13 mouse cellular contexts compared by ENCODE assay signal in the genomic region with DNA sequence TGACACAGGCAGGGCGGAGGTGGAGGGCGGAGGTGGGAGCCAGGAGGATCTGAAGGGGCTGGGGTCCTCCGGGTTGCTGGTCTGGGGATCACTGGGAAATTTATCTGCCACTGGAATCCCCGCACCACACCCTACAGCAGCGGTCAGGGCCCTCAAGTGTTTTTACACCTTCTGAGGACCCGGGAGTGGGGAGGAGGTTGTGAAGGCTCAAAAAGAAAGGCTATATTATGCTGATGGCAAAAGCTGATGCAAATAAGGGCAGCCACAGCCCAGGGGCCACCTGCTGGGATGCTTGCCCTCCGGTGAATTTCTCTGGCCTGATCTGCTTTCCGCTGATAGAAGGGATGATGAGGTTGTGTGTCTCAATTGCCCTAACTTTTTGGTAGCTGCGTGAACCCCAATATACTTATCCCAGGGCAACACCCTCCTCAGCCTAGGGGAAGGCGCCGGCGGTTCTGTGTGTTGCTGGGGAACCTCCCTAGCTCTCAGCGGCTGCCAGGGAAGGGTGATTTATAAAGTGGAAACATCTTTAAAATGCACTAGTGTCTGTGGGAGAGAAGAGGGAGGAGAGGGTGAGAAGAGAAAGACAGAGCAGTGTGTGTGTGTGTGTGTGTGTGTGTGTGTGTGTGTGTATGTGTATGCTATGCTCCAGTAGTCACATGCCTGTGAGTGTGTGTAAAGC. TPM values are rescaled to one million over a fixed set of nuclear protein-coding genes. Genes with fewer than 3 reads are reported as not detected.
DNase-seq lines count a peak whose midpoint lies in the region; ATAC-seq lines count a peak whose summit lies in the region.
"Had no signal": no experiment of that assay in that cellular context is flagged by ENCODE, and none has a peak within 500 bp of the region (broad histone marks: within the 10 kb centered on the region; RNA-seq: fewer than 3 reads in every experiment).

No protein-coding gene starts in this region.

- H3K4me1 ChIP-seq in midbrain, embryonic 10.5 days = peaks cover 49% of the 10 kb centered on the region
- H3K4me1 ChIP-seq in midbrain, embryonic 16.5 days (ENCODE audit: control insufficient read depth, insufficient read depth, low read length) = peaks cover 5% of the 10 kb centered on the region
- no peaks in the 10 kb centered on the region; the same call in 1 of the 2 replicates for H3K4me1 ChIP-seq in embryonic facial prominence, embryonic 14.5 days (ENCODE audit: control insufficient read depth, insufficient read depth, low read length)
- peaks cover 26% of the 10 kb centered on the region for H3K4me1 ChIP-seq in lung, embryonic 15.5 days

- no peak for ATAC-seq in midbrain, embryonic 16.5 days
- no peak for ATAC-seq in embryonic facial prominence, embryonic 14.5 days (ENCODE audit: low read depth)
- no peak for ATAC-seq in lung, embryonic 15.5 days (ENCODE audit: borderline replicate concordance, extremely low read depth, low FRiP score, low TSS enrichment)
- ATAC-seq: hindbrain, postnatal 0 days had no signal

- under 1% methylated on average over 13 of the region's 13 CpGs for WGBS in midbrain, embryonic 10.5 days
- WGBS in midbrain, embryonic 16.5 days = 1% methylated on average over 13 of the region's 13 CpGs
- 6% methylated on average over 13 of the region's 13 CpGs for WGBS in embryonic facial prominence, embryonic 14.5 days
- 3% methylated on average over 13 of the region's 13 CpGs for WGBS in lung, embryonic 15.5 days

- H3K4me3 ChIP-seq in midbrain, embryonic 10.5 days = no peak overlapping the region
- H3K4me3 ChIP-seq in midbrain, embryonic 16.5 days (ENCODE audit: low read depth, low read length) = no peak overlapping the region
- peak overlapping the region; percentile 3; the same call in 1 of the 2 replicates for H3K4me3 ChIP-seq in embryonic facial prominence, embryonic 14.5 days (ENCODE audit: low read depth, low read length)
- peak overlapping the region; percentile 61 for H3K4me3 ChIP-seq in lung, embryonic 15.5 days
- H3K4me3 ChIP-seq: erythroblast, embryonic 14.5 days; heart, adult 2 months had no signal

- no peaks in the 10 kb centered on the region for H3K36me3 ChIP-seq in midbrain, embryonic 10.5 days
- no peaks in the 10 kb centered on the region for H3K36me3 ChIP-seq in midbrain, embryonic 16.5 days (ENCODE audit: control insufficient read depth, insufficient read depth, low read length)
- H3K36me3 ChIP-seq in embryonic facial prominence, embryonic 14.5 days (ENCODE audit: control insufficient read depth, insufficient read depth, low read length) = no peaks in the 10 kb centered on the region
- H3K36me3 ChIP-seq in lung, embryonic 15.5 days = no peaks in the 10 kb centered on the region
- H3K36me3 ChIP-seq: kidney, embryonic 15.5 days had no signal

- peaks cover 100% of the 10 kb centered on the region for H3K27me3 ChIP-seq in midbrain, embryonic 10.5 days (ENCODE audit: low read depth, poor library complexity, severe bottlenecking)
- H3K27me3 ChIP-seq in midbrain, embryonic 16.5 days (ENCODE audit: control insufficient read depth, insufficient read depth, low read depth, low read length) = peaks cover 63% of the 10 kb centered on the region
- H3K27me3 ChIP-seq in embryonic facial prominence, embryonic 14.5 days (replicated peaks; ENCODE audit: control insufficient read depth, insufficient read depth, low read length) = peaks cover 95% of the 10 kb centered on the region
- peaks cover 78% of the 10 kb centered on the region for H3K27me3 ChIP-seq in lung, embryonic 15.5 days

- no peak overlapping the region for H3K27ac ChIP-seq in midbrain, embryonic 10.5 days (replicated peaks)
- H3K27ac ChIP-seq in midbrain, embryonic 16.5 days (ENCODE audit: low read length) = no peak overlapping the region
- H3K27ac ChIP-seq in embryonic facial prominence, embryonic 14.5 days (replicated peaks; ENCODE audit: low read depth, low read length) = no peak overlapping the region
- H3K27ac ChIP-seq in lung, embryonic 15.5 days = peak overlapping the region; percentile 89
- H3K27ac ChIP-seq: heart, adult 2 months; hindbrain, postnatal 0 days; kidney, embryonic 15.5 days; liver, embryonic 14.5 days had no signal

- no peak overlapping the region for H3K9ac ChIP-seq in midbrain, embryonic 16.5 days (ENCODE audit: low read depth, low read length)
- H3K9ac ChIP-seq in embryonic facial prominence, embryonic 14.5 days (ENCODE audit: low read depth, low read length) = no peak overlapping the region
- H3K9ac ChIP-seq in lung, embryonic 15.5 days = peak overlapping the region; percentile 67
- H3K9ac ChIP-seq: kidney, embryonic 15.5 days; liver, embryonic 14.5 days had no signal

- H3K4me2 ChIP-seq in midbrain, embryonic 16.5 days (ENCODE audit: low read length) = no peak overlapping the region
- H3K4me2 ChIP-seq in embryonic facial prominence, embryonic 14.5 days (ENCODE audit: low read depth, low read length) = no peak overlapping the region
- peak overlapping the region; percentile 67 for H3K4me2 ChIP-seq in lung, embryonic 15.5 days
- H3K4me2 ChIP-seq: kidney, embryonic 15.5 days had no signal

- no peaks in the 10 kb centered on the region for H3K9me3 ChIP-seq in midbrain, embryonic 10.5 days (replicated peaks)
- H3K9me3 ChIP-seq in midbrain, embryonic 16.5 days (replicated peaks; ENCODE audit: control insufficient read depth, low read length, poor library complexity, severe bottlenecking) = no peaks in the 10 kb centered on the region
- H3K9me3 ChIP-seq in embryonic facial prominence, embryonic 14.5 days (ENCODE audit: control insufficient read depth, low read length) = no peaks in the 10 kb centered on the region
- H3K9me3 ChIP-seq in lung, embryonic 15.5 days = no peaks in the 10 kb centered on the region
- H3K9me3 ChIP-seq: kidney, embryonic 15.5 days had no signal

- peak; percentile 48 for DNase-seq in midbrain, embryonic 10.5 days (ENCODE audit: low spot score)
- no peak for DNase-seq in embryonic facial prominence, embryonic 14.5 days (ENCODE audit: low spot score)
- no peak for DNase-seq in natural killer cell, adult 2 months (ENCODE audit: low spot score in 2 of 2)
- DNase-seq in spleen, postnatal 10 days (ENCODE audit: low spot score in 2 of 2) = no peak
- DNase-seq in layer of hippocampus, adult 11-12 months (ENCODE audit: low spot score) = no peak
- DNase-seq: heart, adult 2 months had no signal

RNA-seq across cellular contexts. Expression of gene Tbx4, which starts 4.9 kb away (rescaled TPM):
- polyA plus RNA-seq in midbrain, embryonic 10.5 days (2016; fragmentation: Nextera tagmentation; extraction: Ambion mirVana) = 0.04 and 0.20 TPM in 2 replicates
- 0.17 and 0.43 TPM in 2 replicates for polyA plus RNA-seq in midbrain, embryonic 16.5 days (2015; fragmentation: Nextera tagmentation; extraction: Ambion mirVana)
- polyA plus RNA-seq in embryonic facial prominence, embryonic 14.5 days (2014; fragmentation: Nextera tagmentation; extraction: Ambion mirVana) = 0.85 and 1.4 TPM in 2 replicates
- 78.8 and 81.3 TPM in 2 replicates for polyA plus RNA-seq in lung, embryonic 15.5 days (2015; fragmentation: Nextera tagmentation; extraction: Ambion mirVana)
- polyA plus RNA-seq: erythroblast, embryonic 14.5 days had no signal

RNA-seq across cellular contexts. Expression of gene Gm11444, which starts 41.0 kb away (rescaled TPM):
- polyA plus RNA-seq in midbrain, embryonic 10.5 days (2016; fragmentation: Nextera tagmentation; extraction: Ambion mirVana) = not detected in 2 replicates
- polyA plus RNA-seq in midbrain, embryonic 16.5 days (2015; fragmentation: Nextera tagmentation; extraction: Ambion mirVana) = not detected in 2 replicates
- not detected in 2 replicates for polyA plus RNA-seq in embryonic facial prominence, embryonic 14.5 days (2014; fragmentation: Nextera tagmentation; extraction: Ambion mirVana)
- 0.62 TPM in 1 of 2 replicates, not detected in the other for polyA plus RNA-seq in lung, embryonic 15.5 days (2015; fragmentation: Nextera tagmentation; extraction: Ambion mirVana)
- polyA plus RNA-seq: erythroblast, embryonic 14.5 days; heart, adult 2 months; hindbrain, postnatal 0 days; kidney, embryonic 15.5 days; liver, embryonic 14.5 days; midbrain, embryonic 14.5 days had no signal

RNA-seq across cellular contexts. Expression of gene Tbx2, which starts 58.8 kb away (rescaled TPM):
- 0.27 and 0.43 TPM in 2 replicates for polyA plus RNA-seq in midbrain, embryonic 10.5 days (2016; fragmentation: Nextera tagmentation; extraction: Ambion mirVana)
- 0.39 and 0.57 TPM in 2 replicates for polyA plus RNA-seq in midbrain, embryonic 16.5 days (2015; fragmentation: Nextera tagmentation; extraction: Ambion mirVana)
- 6.3 and 6.5 TPM in 2 replicates for polyA plus RNA-seq in embryonic facial prominence, embryonic 14.5 days (2014; fragmentation: Nextera tagmentation; extraction: Ambion mirVana)
- 40.9 and 44.9 TPM in 2 replicates for polyA plus RNA-seq in lung, embryonic 15.5 days (2015; fragmentation: Nextera tagmentation; extraction: Ambion mirVana)

Comparison
In these comparisons a context has a peak if more than half of its experiments do, and no peak if none do; other contexts are left out.
1. H3K4me3 ChIP-seq: peak in embryonic facial prominence, embryonic 14.5 days (single experiment) and lung, embryonic 15.5 days (single experiment); none in midbrain, embryonic 10.5 days (single experiment) and midbrain, embryonic 16.5 days (single experiment).
2. RNA of gene Tbx4, which starts 4.9 kb away (polyA plus RNA-seq): 78.8 to 81.3 TPM in lung, embryonic 15.5 days; 0.85 to 1.4 TPM in embryonic facial prominence, embryonic 14.5 days, 0.17 to 0.43 TPM in midbrain, embryonic 16.5 days and 0.04 to 0.20 TPM in midbrain, embryonic 10.5 days; every median in the first group is over 10 times any median in the second.